Mouse (Mus musculus): ENCODE measurements at regions not wholly inside any gene's neighbourhood (a gene's known extent, or its start where the extent isn't known, plus 50 kb on each side); places are given as distances from the start of the nearest gene placed in this dataset.

GRCm38 (mm10) chr12:57958527-57958926 lies 253.0 kb upstream of the Sstr1 start:
- TF ChIP-seq EP300 (IDR thresholded peaks at IDR 0.05; ENCODE audit: low read depth) (no peak), CTCF (IDR thresholded peaks at IDR 0.05; ENCODE audit: low read depth) (no peak)
